Mouse (Mus musculus) limb, embryonic 12.5 days (tissue): Measurements from ENCODE around the gene Alk. TPM values are rescaled to one million over a fixed set of nuclear protein-coding genes. Genes with fewer than 3 reads are reported as not detected.

Experiments
- ATAC-seq: fragments of 200-750 bp; cut with Nextera tagmentation; 2 replicates; pipeline ENCODE4 v1.8.0; 2017; ENCODE audit warnings: low read depth, moderate TSS enrichment; ENCODE audit not compliant: insufficient number of reproducible peaks, insufficient read depth, low FRiP score, low TSS enrichment
- H3K27ac ChIP-seq: fragments of 300-500 bp; sonication (generic); 2 replicates; pipeline ENCODE4 v1.5.1; 2016; ENCODE audit warnings: mild to moderate bottlenecking, moderate library complexity
- H3K27me3 ChIP-seq: fragments of 300-500 bp; sonication (generic); 2 replicates; pipeline ENCODE4 v1.6.1; 2016; ENCODE audit warnings: mild to moderate bottlenecking, moderate library complexity
- H3K36me3 ChIP-seq: fragments of 300-500 bp; sonication (generic); 2 replicates; pipeline ENCODE4 v1.6.1; 2016; ENCODE audit warnings: mild to moderate bottlenecking, moderate library complexity
- H3K4me1 ChIP-seq: fragments of 300-500 bp; sonication (generic); replicated peaks from 2 replicates; pipeline ENCODE4 v1.6.1; 2016
- H3K4me2 ChIP-seq: fragments of 300-500 bp; sonication (generic); 2 replicates; pipeline ENCODE4 v1.6.1; 2016; ENCODE audit warnings: mild to moderate bottlenecking, moderate library complexity
- H3K4me3 ChIP-seq: fragments of 300-500 bp; sonication (generic); replicated peaks from 2 replicates; pipeline ENCODE4 v1.5.1; 2016; ENCODE audit warnings: mild to moderate bottlenecking
- H3K9ac ChIP-seq: fragments of 300-500 bp; sonication (generic); replicated peaks from 2 replicates; pipeline ENCODE4 v1.6.1; 2016; ENCODE audit warnings: mild to moderate bottlenecking, moderate library complexity
- H3K9me3 ChIP-seq: fragments of 300-500 bp; sonication (generic); 2 replicates; pipeline ENCODE4 v1.6.1; 2016; ENCODE audit warnings: mild to moderate bottlenecking, moderate library complexity
- whole genome bisulfite sequencing: fragments of 180-500 bp; shearing (Covaris S2); methylation state at CpG from one replicate; pipeline ENCODE4 v1.1.7; 2016; 5-methylcytosine and 5-hydroxymethylcytosine counted together
- polyA plus RNA-seq: library from polyadenylated mRNA; unstranded; fragments of >200 nt; fragmentation: Nextera tagmentation; extraction: Ambion mirVana; gene quantifications from 2 replicates; pipeline ENCODE4 v1.2.1, GENCODE M21; 2016

Gene Alk
- polyA plus RNA-seq, 1 experiment from 2014 or later, result 0.44 TPM

- ATAC-seq, result no peak
- H3K27ac ChIP-seq, result no peak overlapping the region
- whole genome bisulfite sequencing, result 73% methylated on average over 4 of the region's 4 CpGs
- H3K9ac ChIP-seq, result no peak overlapping the region
- H3K27me3 ChIP-seq, result no peaks in the 10 kb centered on the region
- no peaks in the 10 kb centered on the region for H3K9me3 ChIP-seq
- no peak overlapping the region for H3K4me2 ChIP-seq
- H3K4me1 ChIP-seq, result no peaks in the 10 kb centered on the region
- H3K4me3 ChIP-seq, result no peak overlapping the region
- H3K36me3 ChIP-seq, result no peaks in the 10 kb centered on the region
These were observed 24.3 kb downstream of the Alk start for GRCm38 (mm10) chr17:72580142-72580541.

DNA sequence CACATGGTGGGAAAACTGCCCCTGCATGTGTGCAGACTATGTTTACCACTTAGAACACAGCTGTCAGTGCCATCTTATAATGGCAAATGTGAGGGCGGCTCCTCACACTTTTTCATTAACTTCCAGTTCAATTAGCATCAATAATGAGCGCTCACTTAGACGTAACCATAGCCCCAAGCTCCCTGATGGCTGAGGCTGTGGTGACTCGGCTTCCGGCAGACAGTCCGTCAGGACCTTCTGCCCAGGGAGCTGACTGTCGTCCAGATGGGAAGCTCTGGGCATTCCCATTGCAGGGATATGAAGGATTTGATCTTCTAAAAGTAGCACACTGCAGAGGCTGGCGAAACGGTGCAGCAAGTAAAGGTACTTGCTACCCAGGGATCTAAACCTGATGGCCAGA is 25.1 kb downstream of the Alk start:
- H3K36me3 ChIP-seq, result no peaks in the 10 kb centered on the region
- H3K27ac ChIP-seq, result no peak overlapping the region
- H3K27me3 ChIP-seq, result no peaks in the 10 kb centered on the region
- H3K9me3 ChIP-seq, result no peaks in the 10 kb centered on the region
- no peak overlapping the region for H3K4me3 ChIP-seq
- ATAC-seq, result no peak
- WGBS, result 89% methylated on average over 9 of the region's 9 CpGs
- no peaks in the 10 kb centered on the region for H3K4me1 ChIP-seq
- H3K9ac ChIP-seq, result no peak overlapping the region
- H3K4me2 ChIP-seq, result no peak overlapping the region

DNA sequence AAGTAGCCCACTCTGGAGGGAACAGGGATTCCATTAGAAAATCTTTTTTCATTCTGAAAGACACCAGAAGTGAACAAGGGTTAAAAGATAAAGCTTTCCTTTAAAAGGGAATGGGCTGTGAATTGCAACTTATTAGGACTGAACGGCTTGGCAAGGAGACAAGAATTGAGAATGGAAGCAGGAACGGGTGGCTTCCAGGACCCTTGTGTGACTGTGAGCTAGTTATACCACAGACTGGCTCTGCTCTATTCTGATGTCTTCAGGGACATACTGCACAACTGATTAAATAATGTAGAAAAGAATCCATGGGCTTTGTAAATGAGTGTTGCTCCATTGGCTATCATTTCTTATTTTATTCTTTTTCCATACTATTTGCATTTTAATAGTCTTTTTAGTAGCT is 33.0 kb downstream of the Alk start:
- Histone ChIP-seq H3K27ac (no peak overlapping the region), H3K27me3 (no peaks in the 10 kb centered on the region), H3K9ac (no peak overlapping the region), H3K9me3 (no peaks in the 10 kb centered on the region), H3K4me3 (no peak overlapping the region), H3K4me2 (no peak overlapping the region), H3K36me3 (no peaks in the 10 kb centered on the region), H3K4me1 (no peaks in the 10 kb centered on the region)
- 87% methylated on average over 2 of the region's 2 CpGs for WGBS
- no peak for ATAC-seq

- no peak for ATAC-seq
- no peaks in the 10 kb centered on the region for H3K36me3 ChIP-seq
- H3K9ac ChIP-seq, result no peak overlapping the region
- H3K27ac ChIP-seq, result no peak overlapping the region
- H3K4me3 ChIP-seq, result no peak overlapping the region
- H3K9me3 ChIP-seq, result no peaks in the 10 kb centered on the region
- 76% methylated on average over 10 of the region's 10 CpGs for WGBS
- no peak overlapping the region for H3K4me2 ChIP-seq
- no peaks in the 10 kb centered on the region for H3K27me3 ChIP-seq
- H3K4me1 ChIP-seq, result no peaks in the 10 kb centered on the region
These were observed 34.9 kb downstream of the Alk start for GRCm38 (mm10) chr17:72569491-72569890.

- H3K36me3 ChIP-seq, result no peaks in the 10 kb centered on the region
- no peak overlapping the region for H3K9ac ChIP-seq
- WGBS, result 59% methylated on average over 5 of the region's 5 CpGs
- H3K27ac ChIP-seq, result no peak overlapping the region
- no peaks in the 10 kb centered on the region for H3K27me3 ChIP-seq
- no peak overlapping the region for H3K4me3 ChIP-seq
- H3K4me1 ChIP-seq, result no peaks in the 10 kb centered on the region
- H3K4me2 ChIP-seq, result no peak overlapping the region
- no peaks in the 10 kb centered on the region for H3K9me3 ChIP-seq
- no peak for ATAC-seq
These were observed 41.0 kb downstream of the Alk start for GRCm38 (mm10) chr17:72563423-72563822.

DNA sequence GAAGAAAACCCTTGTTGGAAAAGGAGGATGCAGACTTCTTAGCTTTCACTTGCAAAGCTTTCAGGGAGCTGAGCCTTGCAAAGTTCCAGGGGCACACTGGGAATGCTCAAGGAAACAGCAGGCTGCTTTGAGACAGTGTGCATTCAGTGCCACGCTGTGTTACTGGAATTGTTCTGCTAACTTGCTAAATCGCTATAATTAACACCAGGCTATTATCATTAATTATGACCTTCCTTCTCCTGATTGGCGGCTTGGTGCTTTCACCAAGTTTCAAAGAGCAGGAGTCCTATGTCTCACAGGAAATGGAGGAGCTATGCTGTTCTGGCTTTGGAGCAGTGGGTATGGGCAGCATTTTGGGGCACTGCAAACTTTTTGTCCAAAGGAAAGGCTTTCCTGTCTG is 43.0 kb downstream of the Alk start:
- Histone ChIP-seq H3K9ac (no peak overlapping the region), H3K9me3 (no peaks in the 10 kb centered on the region), H3K4me3 (no peak overlapping the region), H3K27ac (no peak overlapping the region), H3K36me3 (no peaks in the 10 kb centered on the region), H3K27me3 (no peaks in the 10 kb centered on the region), H3K4me1 (no peaks in the 10 kb centered on the region), H3K4me2 (no peak overlapping the region)
- 40% methylated on average over 3 of the region's 3 CpGs for WGBS
- ATAC-seq, result no peak

DNA sequence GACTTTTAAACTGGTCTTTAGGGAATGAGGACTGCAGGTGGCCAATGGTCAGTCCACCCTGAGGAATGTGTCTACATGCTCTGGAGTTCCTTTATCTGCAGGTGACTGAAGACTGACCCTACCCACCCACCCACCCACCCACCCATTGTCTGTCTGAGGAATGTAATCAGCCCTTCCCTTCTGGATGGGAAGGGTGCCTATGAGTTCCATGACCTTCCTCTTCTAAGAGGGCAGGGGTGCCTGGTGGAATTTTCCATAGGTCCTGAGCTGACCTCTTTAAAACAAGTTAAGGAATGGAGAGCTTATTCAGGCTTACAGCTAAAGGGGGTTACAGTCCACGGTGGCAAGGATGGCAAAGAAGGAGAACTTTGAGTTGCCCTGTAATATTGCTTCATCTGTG is 43.7 kb downstream of the Alk start:
- H3K36me3 ChIP-seq, result no peaks in the 10 kb centered on the region
- H3K4me1 ChIP-seq, result no peaks in the 10 kb centered on the region
- no peaks in the 10 kb centered on the region for H3K9me3 ChIP-seq
- no peak overlapping the region for H3K27ac ChIP-seq
- no peak overlapping the region for H3K4me2 ChIP-seq
- H3K27me3 ChIP-seq, result no peaks in the 10 kb centered on the region
- WGBS, result 88% methylated on average over 1 of the region's 1 CpGs
- no peak overlapping the region for H3K9ac ChIP-seq
- ATAC-seq, result no peak
- H3K4me3 ChIP-seq, result no peak overlapping the region

GRCm38 (mm10) chr17:72557029-72557735 is 47.2 kb downstream of the Alk start:
- Histone ChIP-seq H3K27me3 (no peaks in the 10 kb centered on the region), H3K9ac (no peak overlapping the region), H3K27ac (no peak overlapping the region), H3K4me2 (no peak overlapping the region), H3K9me3 (no peaks in the 10 kb centered on the region), H3K4me1 (no peaks in the 10 kb centered on the region), H3K4me3 (no peak overlapping the region), H3K36me3 (no peaks in the 10 kb centered on the region)
- no peak for ATAC-seq
- 87% methylated on average over 6 of the region's 6 CpGs for WGBS

DNA sequence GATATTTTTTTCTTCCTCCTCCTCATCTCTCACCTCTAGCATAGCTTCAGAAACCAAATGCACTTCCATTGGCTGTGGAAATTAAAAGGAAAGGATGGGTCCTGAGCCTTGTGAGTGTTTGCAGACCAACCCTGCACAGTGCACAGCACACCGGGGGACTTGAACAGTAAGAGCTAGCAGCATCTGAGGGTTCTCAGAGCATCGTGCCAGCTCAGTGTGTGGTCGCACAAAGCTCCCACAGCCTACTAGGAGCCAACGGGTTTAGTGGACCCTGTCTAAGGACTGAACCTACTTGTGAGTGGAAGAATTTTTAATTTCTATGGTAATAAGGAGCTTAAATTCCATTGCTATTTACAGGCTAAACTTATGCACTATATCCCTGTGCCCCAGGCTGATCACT is 58.2 kb downstream of the Alk start:
- no peaks in the 10 kb centered on the region for H3K9me3 ChIP-seq
- H3K9ac ChIP-seq, result no peak overlapping the region
- no peak overlapping the region for H3K4me2 ChIP-seq
- H3K4me3 ChIP-seq, result no peak overlapping the region
- no peaks in the 10 kb centered on the region for H3K27me3 ChIP-seq
- no peaks in the 10 kb centered on the region for H3K4me1 ChIP-seq
- no peaks in the 10 kb centered on the region for H3K36me3 ChIP-seq
- H3K27ac ChIP-seq, result no peak overlapping the region
- 83% methylated on average over 4 of the region's 4 CpGs for WGBS
- ATAC-seq, result no peak

- Histone ChIP-seq H3K9ac (no peak overlapping the region), H3K27me3 (no peaks in the 10 kb centered on the region), H3K27ac (no peak overlapping the region), H3K4me3 (no peak overlapping the region), H3K4me1 (no peaks in the 10 kb centered on the region), H3K9me3 (no peaks in the 10 kb centered on the region), H3K4me2 (no peak overlapping the region), H3K36me3 (no peaks in the 10 kb centered on the region)
- no peak for ATAC-seq
- WGBS, result 90% methylated on average over 6 of the region's 6 CpGs
These were observed 69.1 kb downstream of the Alk start for GRCm38 (mm10) chr17:72535304-72535703.

- Histone ChIP-seq H3K4me2 (no peak overlapping the region), H3K36me3 (no peaks in the 10 kb centered on the region), H3K27ac (no peak overlapping the region), H3K9ac (no peak overlapping the region), H3K9me3 (no peaks in the 10 kb centered on the region), H3K4me1 (no peaks in the 10 kb centered on the region), H3K4me3 (no peak overlapping the region), H3K27me3 (no peaks in the 10 kb centered on the region)
- WGBS, result 79% methylated on average over 6 of the region's 6 CpGs
- no peak for ATAC-seq
These were observed 72.2 kb downstream of the Alk start for GRCm38 (mm10) chr17:72532266-72532665.

DNA sequence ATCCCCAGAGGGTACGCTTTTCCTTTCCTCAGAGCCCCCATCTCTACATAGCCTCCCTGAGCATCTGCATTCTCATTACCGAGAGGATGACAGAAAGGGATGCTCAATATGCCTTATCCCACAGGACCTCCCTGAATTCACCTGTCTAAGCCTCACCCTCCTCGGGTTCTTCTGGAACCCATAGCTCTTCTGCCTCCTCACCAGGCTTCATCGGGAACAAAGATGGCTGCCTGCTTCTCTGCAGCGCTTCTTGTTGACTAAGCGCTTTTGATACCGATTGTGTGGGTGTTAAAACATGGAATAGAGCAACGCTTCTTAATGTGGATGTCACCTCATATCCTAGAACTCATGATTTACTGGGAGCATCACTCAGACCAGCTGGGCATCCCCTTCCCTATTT is 75.9 kb downstream of the Alk start:
- Histone ChIP-seq H3K4me3 (no peak overlapping the region), H3K27ac (no peak overlapping the region), H3K27me3 (no peaks in the 10 kb centered on the region), H3K4me2 (no peak overlapping the region), H3K4me1 (no peaks in the 10 kb centered on the region), H3K9ac (no peak overlapping the region), H3K9me3 (no peaks in the 10 kb centered on the region), H3K36me3 (no peaks in the 10 kb centered on the region)
- no peak for ATAC-seq
- WGBS, result 94% methylated on average over 8 of the region's 8 CpGs
